12 mouse cellular contexts compared by ENCODE assay signal in the genomic region with DNA sequence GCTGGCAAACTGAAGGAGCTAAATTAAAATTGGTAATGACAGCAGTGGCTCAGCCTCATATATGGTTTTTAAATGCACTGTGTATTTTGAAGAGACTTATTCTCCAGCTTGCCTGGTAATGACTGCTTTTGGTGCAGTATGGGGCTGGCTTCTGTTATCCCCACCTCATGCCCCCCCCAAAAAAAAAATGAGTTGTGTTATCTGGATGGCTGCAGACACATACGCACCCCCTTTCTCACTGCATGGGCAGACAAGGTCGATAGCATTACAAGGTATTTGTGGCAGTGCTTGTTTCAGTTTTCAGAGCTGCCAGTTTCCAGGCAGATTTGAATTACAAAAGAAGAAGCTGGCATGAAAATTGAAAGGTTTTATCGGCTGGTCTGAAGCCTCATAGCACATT.
DNase-seq lines count a peak whose midpoint lies in the region; ATAC-seq and TF ChIP-seq lines count a peak whose summit lies in the region.
"Had no signal": no experiment of that assay in that cellular context is flagged by ENCODE, and none has a peak within 500 bp of the region (broad histone marks: within the 10 kb centered on the region; RNA-seq: fewer than 3 reads in every experiment).

No protein-coding gene starts in this region.

- H3K27me3 ChIP-seq in forebrain, embryonic 13.5 days: no peaks in the 10 kb centered on the region
- H3K27me3 ChIP-seq in forebrain, embryonic 10.5 days (ENCODE audit: poor library complexity, severe bottlenecking): no peaks in the 10 kb centered on the region
- no peaks in the 10 kb centered on the region for H3K27me3 ChIP-seq in forebrain, embryonic 16.5 days (replicated peaks; ENCODE audit: control insufficient read depth, insufficient read depth, low read length)
- no peaks in the 10 kb centered on the region for H3K27me3 ChIP-seq in liver, postnatal 0 days (ENCODE audit: insufficient read depth, low read length)
- H3K27me3 ChIP-seq: Patski had no signal

- 23% methylated on average over 3 of the region's 3 CpGs for WGBS in forebrain, embryonic 13.5 days
- 66% methylated on average over 3 of the region's 3 CpGs for WGBS in forebrain, embryonic 10.5 days
- WGBS in forebrain, embryonic 16.5 days: 10% methylated on average over 3 of the region's 3 CpGs
- 51% methylated on average over 3 of the region's 3 CpGs for WGBS in liver, postnatal 0 days (ENCODE audit: insufficient replicate concordance)

- no peak overlapping the region for H3K4me2 ChIP-seq in forebrain, embryonic 13.5 days
- peak overlapping the region; percentile 19; the same call in 1 of the 2 replicates for H3K4me2 ChIP-seq in forebrain, embryonic 16.5 days (ENCODE audit: low read length)
- H3K4me2 ChIP-seq in liver, postnatal 0 days (ENCODE audit: low read depth, low read length): no peak overlapping the region

- H3K9me3 ChIP-seq in forebrain, embryonic 13.5 days (replicated peaks): no peaks in the 10 kb centered on the region
- H3K9me3 ChIP-seq in forebrain, embryonic 10.5 days: no peaks in the 10 kb centered on the region
- no peaks in the 10 kb centered on the region for H3K9me3 ChIP-seq in forebrain, embryonic 16.5 days (ENCODE audit: control insufficient read depth, low read length)
- no peaks in the 10 kb centered on the region for H3K9me3 ChIP-seq in liver, postnatal 0 days (ENCODE audit: low read length)

- peaks cover 15% of the 10 kb centered on the region for H3K4me1 ChIP-seq in forebrain, embryonic 13.5 days
- peaks cover 13% of the 10 kb centered on the region for H3K4me1 ChIP-seq in forebrain, embryonic 10.5 days
- peaks cover 8% of the 10 kb centered on the region for H3K4me1 ChIP-seq in forebrain, embryonic 16.5 days (replicated peaks; ENCODE audit: control insufficient read depth, insufficient read depth, low read length)
- H3K4me1 ChIP-seq in liver, postnatal 0 days (ENCODE audit: insufficient read depth): no peaks in the 10 kb centered on the region

- no peak for TF ChIP-seq CTCF in liver, postnatal 0 days (IDR thresholded peaks at IDR 0.05; ENCODE audit: low read depth)

- DNase-seq in forebrain, embryonic 10.5 days (ENCODE audit: extremely low spot score, low spot score): no peak
- DNase-seq in B cell, adult 2 months: peak; percentile 27 to 39
- no peak for DNase-seq in liver, postnatal 0 days
- no peak for DNase-seq in cerebellum, adult 11 months
- no peak for DNase-seq in lung, postnatal 4 days
- no peak for DNase-seq in ovary, adult 18-20 months (ENCODE audit: low spot score)
- DNase-seq: heart, adult 18-20 months; lung, adult 18-20 months had no signal

- peak overlapping the region; percentile 69 for H3K27ac ChIP-seq in forebrain, embryonic 13.5 days
- H3K27ac ChIP-seq in forebrain, embryonic 10.5 days: no peak overlapping the region
- peak overlapping the region; percentile 69 for H3K27ac ChIP-seq in forebrain, embryonic 16.5 days (ENCODE audit: low read length)
- no peak overlapping the region for H3K27ac ChIP-seq in liver, postnatal 0 days (ENCODE audit: low read depth)
- H3K27ac ChIP-seq: kidney, postnatal 0 days had no signal

- peak; percentile 51; the same call in 1 of the 2 replicates for ATAC-seq in forebrain, embryonic 13.5 days
- ATAC-seq in forebrain, embryonic 16.5 days: peak; percentile 66
- no peak for ATAC-seq in liver, postnatal 0 days
- ATAC-seq: Patski had no signal

- H3K4me3 ChIP-seq in forebrain, embryonic 13.5 days: no peak overlapping the region
- no peak overlapping the region for H3K4me3 ChIP-seq in forebrain, embryonic 10.5 days
- no peak overlapping the region for H3K4me3 ChIP-seq in forebrain, embryonic 16.5 days (replicated peaks; ENCODE audit: low read length)
- H3K4me3 ChIP-seq in liver, postnatal 0 days (ENCODE audit: low read depth, low read length): no peak overlapping the region

- peak; percentile 53 for TF ChIP-seq EP300 in liver, postnatal 0 days (IDR thresholded peaks at IDR 0.05; ENCODE audit: low read depth)

- H3K9ac ChIP-seq in forebrain, embryonic 13.5 days: no peak overlapping the region
- H3K9ac ChIP-seq in forebrain, embryonic 16.5 days (replicated peaks; ENCODE audit: low read depth, low read length): no peak overlapping the region
- H3K9ac ChIP-seq in liver, postnatal 0 days (replicated peaks): no peak overlapping the region

- no peaks in the 10 kb centered on the region for H3K36me3 ChIP-seq in forebrain, embryonic 13.5 days (ENCODE audit: poor library complexity, severe bottlenecking)
- H3K36me3 ChIP-seq in forebrain, embryonic 10.5 days (replicated peaks): peaks cover 5% of the 10 kb centered on the region; the same call in 1 of the 2 replicates
- H3K36me3 ChIP-seq in forebrain, embryonic 16.5 days (ENCODE audit: control insufficient read depth, insufficient read depth): no peaks in the 10 kb centered on the region
- peaks cover 5% of the 10 kb centered on the region for H3K36me3 ChIP-seq in liver, postnatal 0 days (replicated peaks; ENCODE audit: insufficient read depth, low read length)

Comparison
In these comparisons a context has a peak if more than half of its experiments do, and no peak if none do; other contexts are left out.
1. H3K27ac ChIP-seq: peak in forebrain, embryonic 13.5 days (single experiment) and forebrain, embryonic 16.5 days (single experiment); none in forebrain, embryonic 10.5 days (single experiment) and liver, postnatal 0 days (single experiment).
2. DNase-seq: peak in B cell, adult 2 months (2 of 2); none in forebrain, embryonic 10.5 days (single experiment), liver, postnatal 0 days (single experiment), cerebellum, adult 11 months (single experiment), lung, postnatal 4 days (0 of 2) and ovary, adult 18-20 months (single experiment).